Mouse (Mus musculus) adrenal gland, adult 10 weeks (tissue): Measurements from ENCODE around the gene Gm38655. TPM values are rescaled to one million over a fixed set of nuclear protein-coding genes. Genes with fewer than 3 reads are reported as not detected.

Experiments
- polyA plus RNA-seq: library from polyadenylated mRNA; stranded (reverse); fragments of 350-450 nt; fragmentation: Illumina TruSeq; extraction: RNeasy Lipid Tissue Mini Kit (QIAGEN cat#74804); gene quantifications from one replicate; pipeline ENCODE4 v1.2.3, GENCODE M21; 2014; ENCODE audit warnings: low read depth, low replicate concordance

The Gm38655 gene
- not detected for polyA plus RNA-seq

GRCm38 (mm10) chr17:25175411-25175810, at the start of gene Gm38655:
Gene Gm38655 (minus strand): TSS chr17:25175471.

GRCm38 (mm10) chr17:25188150-25189031, 13.1 kb upstream of the Gm38655 start, which contains the start of gene Unkl:
Gene Unkl (plus strand): TSS chr17:25188397.

GRCm38 (mm10) chr17:25184129-25184691, 8.9 kb upstream of the Gm38655 start, which contains the start of gene BC003965:
Gene BC003965 (plus strand): TSS chr17:25184554.

GRCm38 (mm10) chr17:25162161-25162560, 13.1 kb downstream of the Gm38655 start, which contains the start of gene Ccdc154:
Gene Ccdc154 (plus strand): TSS chr17:25162461.

GRCm38 (mm10) chr17:25133275-25133698, 42.0 kb downstream of the Gm38655 start, which contains the start of gene Clcn7:
Gene Clcn7 (plus strand): TSS chr17:25133391.

Other genes starting within 250 kb of the Gm38655 start
- gene Mapk8ip3, start 238.5 kb downstream of the Gm38655 start, polyA plus RNA-seq: 11.4 TPM
- gene Jpt2, start 214.8 kb downstream of the Gm38655 start, polyA plus RNA-seq: 27.1 TPM
- 8.4 TPM for gene Cramp1l, start 159.7 kb downstream of the Gm38655 start, polyA plus RNA-seq
- 19.1 TPM for gene Ift140, start 159.4 kb downstream of the Gm38655 start, polyA plus RNA-seq
- gene Tmem204, start 91.9 kb downstream of the Gm38655 start, polyA plus RNA-seq: 16.2 TPM
- gene Telo2, start 59.5 kb downstream of the Gm38655 start, polyA plus RNA-seq: 0.93 TPM
- not detected for gene Ptx4, start 54.7 kb downstream of the Gm38655 start, polyA plus RNA-seq
- 5.0 TPM for gene Clcn7, start 42.1 kb downstream of the Gm38655 start, polyA plus RNA-seq
- not detected for gene Ccdc154, start 13.0 kb downstream of the Gm38655 start, polyA plus RNA-seq
- gene BC003965, start 9.1 kb upstream of the Gm38655 start, polyA plus RNA-seq: 26.4 TPM
- gene Unkl, start 12.9 kb upstream of the Gm38655 start, polyA plus RNA-seq: 20.4 TPM
- 16.7 TPM for gene Gnptg, start 64.7 kb upstream of the Gm38655 start, polyA plus RNA-seq
- gene Tsr3, start 64.7 kb upstream of the Gm38655 start, polyA plus RNA-seq: 5.5 TPM
- 1.1 TPM for gene Baiap3, start 80.9 kb upstream of the Gm38655 start, polyA plus RNA-seq
- 280 TPM for gene Ube2i, start 99.2 kb upstream of the Gm38655 start, polyA plus RNA-seq
- not detected for gene Prss34, start 122.9 kb upstream of the Gm38655 start, polyA plus RNA-seq
- not detected for gene Prss28, start 133.2 kb upstream of the Gm38655 start, polyA plus RNA-seq
- not detected for gene Prss29, start 143.2 kb upstream of the Gm38655 start, polyA plus RNA-seq
- gene Tpsab1, start 170.1 kb upstream of the Gm38655 start, polyA plus RNA-seq: not detected
- gene Tpsb2, start 190.8 kb upstream of the Gm38655 start, polyA plus RNA-seq: not detected
- gene Tpsg1, start 193.8 kb upstream of the Gm38655 start, polyA plus RNA-seq: not detected